Mouse (Mus musculus): ENCODE measurements around the gene Dbt. TPM values are rescaled to one million over a fixed set of nuclear protein-coding genes. Genes with fewer than 3 reads are reported as not detected.

Dbt gene
- 14.5 and 15.7 TPM in 2 replicates for polyA plus RNA-seq (2015; fragmentation: Nextera tagmentation; extraction: Ambion mirVana)

- H3K36me3 ChIP-seq: no peaks in the 10 kb centered on the region
- peak within 1 kb of the TSS; percentile 65 for H3K4me3 ChIP-seq
- WGBS: 1% methylated on average over 36 of the region's 36 CpGs
- peak; percentile 93 for ATAC-seq (ENCODE audit: insufficient number of reproducible peaks, low FRiP score, low TSS enrichment, low read depth)
- H3K27ac ChIP-seq: no peak within 1 kb of the TSS
- H3K27me3 ChIP-seq: no peaks in the 10 kb centered on the region
- peak within 1 kb of the TSS; percentile 41 for H3K9ac ChIP-seq
- peak within 1 kb of the TSS; percentile 68 for H3K4me2 ChIP-seq
- no peaks in the 10 kb centered on the region for H3K9me3 ChIP-seq
- peaks cover 8% of the 10 kb centered on the region for H3K4me1 ChIP-seq
Measured at GRCm38 (mm10) chr3:116512904-116513716, at the start of gene Dbt. Gene Dbt, plus strand, starts transcription at chr3:116513070.

GRCm38 (mm10) chr3:116464318-116464717 lies 48.6 kb upstream of the Dbt start:
- no peaks in the 10 kb centered on the region for H3K27me3 ChIP-seq
- no peak overlapping the region for H3K9ac ChIP-seq
- no peaks in the 10 kb centered on the region for H3K9me3 ChIP-seq
- no peak overlapping the region for H3K27ac ChIP-seq
- H3K4me2 ChIP-seq: no peak overlapping the region
- H3K36me3 ChIP-seq: no peaks in the 10 kb centered on the region
- H3K4me3 ChIP-seq: no peak overlapping the region
- H3K4me1 ChIP-seq: no peaks in the 10 kb centered on the region
- ATAC-seq (ENCODE audit: insufficient number of reproducible peaks, low FRiP score, low TSS enrichment, low read depth): no peak
- WGBS: 36% methylated on average over 2 of the region's 2 CpGs

GRCm38 (mm10) chr3:116465709-116466108 lies 47.2 kb upstream of the Dbt start:
- H3K9ac ChIP-seq: no peak overlapping the region
- ATAC-seq (ENCODE audit: insufficient number of reproducible peaks, low FRiP score, low TSS enrichment, low read depth): no peak
- no peak overlapping the region for H3K4me2 ChIP-seq
- H3K27me3 ChIP-seq: no peaks in the 10 kb centered on the region
- 84% methylated on average over 12 of the region's 12 CpGs for WGBS
- H3K27ac ChIP-seq: no peak overlapping the region
- H3K36me3 ChIP-seq: no peaks in the 10 kb centered on the region
- H3K4me1 ChIP-seq: no peaks in the 10 kb centered on the region
- H3K4me3 ChIP-seq: no peak overlapping the region
- no peaks in the 10 kb centered on the region for H3K9me3 ChIP-seq

GRCm38 (mm10) chr3:116474602-116475001 lies 38.3 kb upstream of the Dbt start:
- H3K4me2 ChIP-seq: no peak overlapping the region
- H3K27me3 ChIP-seq: no peaks in the 10 kb centered on the region
- WGBS: 73% methylated on average over 11 of the region's 11 CpGs
- H3K9ac ChIP-seq: no peak overlapping the region
- ATAC-seq (ENCODE audit: insufficient number of reproducible peaks, low FRiP score, low TSS enrichment, low read depth): no peak
- no peak overlapping the region for H3K27ac ChIP-seq
- H3K4me3 ChIP-seq: no peak overlapping the region
- no peaks in the 10 kb centered on the region for H3K36me3 ChIP-seq
- H3K4me1 ChIP-seq: no peaks in the 10 kb centered on the region
- H3K9me3 ChIP-seq: no peaks in the 10 kb centered on the region

- WGBS: 71% methylated on average over 5 of the region's 5 CpGs
- no peak for ATAC-seq (ENCODE audit: insufficient number of reproducible peaks, low FRiP score, low TSS enrichment, low read depth)
- Histone ChIP-seq H3K27ac (no peak overlapping the region), H3K9ac (no peak overlapping the region), H3K27me3 (no peaks in the 10 kb centered on the region), H3K36me3 (no peaks in the 10 kb centered on the region), H3K9me3 (no peaks in the 10 kb centered on the region), H3K4me2 (no peak overlapping the region), H3K4me1 (no peaks in the 10 kb centered on the region), H3K4me3 (no peak overlapping the region)
Measured at GRCm38 (mm10) chr3:116476686-116477298, 36.1 kb upstream of the Dbt start.

GRCm38 (mm10) chr3:116477351-116477750 lies 35.5 kb upstream of the Dbt start:
- ATAC-seq (ENCODE audit: insufficient number of reproducible peaks, low FRiP score, low TSS enrichment, low read depth): no peak
- Histone ChIP-seq H3K36me3 (no peaks in the 10 kb centered on the region), H3K27me3 (no peaks in the 10 kb centered on the region), H3K4me2 (no peak overlapping the region), H3K9me3 (no peaks in the 10 kb centered on the region), H3K9ac (no peak overlapping the region), H3K27ac (no peak overlapping the region), H3K4me3 (no peak overlapping the region), H3K4me1 (no peaks in the 10 kb centered on the region)
- WGBS: 77% methylated on average over 7 of the region's 7 CpGs

GRCm38 (mm10) chr3:116480119-116480518 lies 32.8 kb upstream of the Dbt start:
- Histone ChIP-seq H3K4me1 (no peaks in the 10 kb centered on the region), H3K9ac (no peak overlapping the region), H3K27me3 (no peaks in the 10 kb centered on the region), H3K27ac (no peak overlapping the region), H3K4me2 (no peak overlapping the region), H3K36me3 (no peaks in the 10 kb centered on the region), H3K9me3 (no peaks in the 10 kb centered on the region), H3K4me3 (no peak overlapping the region)
- 79% methylated on average over 2 of the region's 2 CpGs for WGBS
- ATAC-seq (ENCODE audit: insufficient number of reproducible peaks, low FRiP score, low TSS enrichment, low read depth): no peak

- no peak for ATAC-seq (ENCODE audit: insufficient number of reproducible peaks, low FRiP score, low TSS enrichment, low read depth)
- Histone ChIP-seq H3K27me3 (no peaks in the 10 kb centered on the region), H3K4me3 (no peak overlapping the region), H3K4me1 (no peaks in the 10 kb centered on the region), H3K9ac (no peak overlapping the region), H3K9me3 (no peaks in the 10 kb centered on the region), H3K36me3 (no peaks in the 10 kb centered on the region), H3K4me2 (no peak overlapping the region), H3K27ac (no peak overlapping the region)
- WGBS: 61% methylated on average over 5 of the region's 5 CpGs
Measured at GRCm38 (mm10) chr3:116480937-116481336, 31.9 kb upstream of the Dbt start.

GRCm38 (mm10) chr3:116482724-116483123 lies 30.1 kb upstream of the Dbt start:
- Histone ChIP-seq H3K9me3 (no peaks in the 10 kb centered on the region), H3K9ac (no peak overlapping the region), H3K27me3 (no peaks in the 10 kb centered on the region), H3K27ac (no peak overlapping the region), H3K4me2 (no peak overlapping the region), H3K4me3 (no peak overlapping the region), H3K36me3 (peaks cover 11% of the 10 kb centered on the region), H3K4me1 (no peaks in the 10 kb centered on the region)
- 63% methylated on average over 3 of the region's 3 CpGs for WGBS
- ATAC-seq (ENCODE audit: insufficient number of reproducible peaks, low FRiP score, low TSS enrichment, low read depth): no peak

- Histone ChIP-seq H3K27me3 (no peaks in the 10 kb centered on the region), H3K4me1 (no peaks in the 10 kb centered on the region), H3K9ac (no peak overlapping the region), H3K9me3 (no peaks in the 10 kb centered on the region), H3K4me3 (no peak overlapping the region), H3K36me3 (peaks cover 16% of the 10 kb centered on the region), H3K27ac (no peak overlapping the region), H3K4me2 (no peak overlapping the region)
- no peak for ATAC-seq (ENCODE audit: insufficient number of reproducible peaks, low FRiP score, low TSS enrichment, low read depth)
- 85% methylated on average over 4 of the region's 4 CpGs for WGBS
Measured at GRCm38 (mm10) chr3:116483271-116483670, 29.6 kb upstream of the Dbt start.

- Histone ChIP-seq H3K36me3 (peaks cover 78% of the 10 kb centered on the region), H3K9me3 (no peaks in the 10 kb centered on the region), H3K9ac (no peak overlapping the region), H3K4me2 (no peak overlapping the region), H3K4me3 (no peak overlapping the region), H3K27me3 (no peaks in the 10 kb centered on the region), H3K4me1 (no peaks in the 10 kb centered on the region), H3K27ac (no peak overlapping the region)
- ATAC-seq (ENCODE audit: insufficient number of reproducible peaks, low FRiP score, low TSS enrichment, low read depth): no peak
- WGBS: 95% methylated on average over 5 of the region's 5 CpGs
Measured at GRCm38 (mm10) chr3:116490920-116491319, 21.9 kb upstream of the Dbt start.

GRCm38 (mm10) chr3:116491923-116492454 lies 20.9 kb upstream of the Dbt start:
- no peak for ATAC-seq (ENCODE audit: insufficient number of reproducible peaks, low FRiP score, low TSS enrichment, low read depth)
- 79% methylated on average over 1 of the region's 1 CpGs for WGBS
- Histone ChIP-seq H3K9me3 (no peaks in the 10 kb centered on the region), H3K36me3 (peaks cover 79% of the 10 kb centered on the region), H3K4me2 (no peak overlapping the region), H3K4me3 (no peak overlapping the region), H3K9ac (no peak overlapping the region), H3K4me1 (no peaks in the 10 kb centered on the region), H3K27ac (no peak overlapping the region), H3K27me3 (no peaks in the 10 kb centered on the region)
